Mouse (Mus musculus) adrenal gland, postnatal 14 days (tissue): ENCODE results near the gene Hist1h4a. TPM values are rescaled to one million over a fixed set of nuclear protein-coding genes. Genes with fewer than 3 reads are reported as not detected.

Experiments used
- DNase-seq: peaks from one replicate; pipeline ENCODE4 v3.0.0; 2021; ENCODE audit warnings: mixed read lengths
- total RNA-seq: library from RNA; stranded (reverse); gene quantifications from 2 replicates; pipeline ENCODE4 v1.2.3, GENCODE M21; 2021

Hist1h4a gene
- total RNA-seq, 1 experiment from 2014 or later, result 198 TPM

GRCm38 (mm10) chr13:23759251-23759771 lies 1.7 kb downstream of the Hist1h4a start:
- DNase-seq, result no peak

- no peak for DNase-seq
Measured at GRCm38 (mm10) chr13:23757921-23758320, 3.1 kb downstream of the Hist1h4a start.

GRCm38 (mm10) chr13:23757211-23757773 lies 3.7 kb downstream of the Hist1h4a start:
- DNase-seq, result no peak

GRCm38 (mm10) chr13:23756790-23757189 lies 4.2 kb downstream of the Hist1h4a start, which contains the start of gene Hist1h4b:
Gene Hist1h4b, plus strand, starts transcription at chr13:23757013.
- peak; percentile 91 for DNase-seq

- no peak for DNase-seq
Measured at GRCm38 (mm10) chr13:23755000-23755399, 6.0 kb downstream of the Hist1h4a start.

GRCm38 (mm10) chr13:23753314-23754078 lies 7.5 kb downstream of the Hist1h4a start:
- DNase-seq, result no peak

- DNase-seq, result no peak
Measured at GRCm38 (mm10) chr13:23752742-23753172, 8.3 kb downstream of the Hist1h4a start.

- DNase-seq, result peak; percentile 93
Measured at GRCm38 (mm10) chr13:23752067-23752741, 8.8 kb downstream of the Hist1h4a start, which contains the start of gene Hist1h3b. Gene Hist1h3b, plus strand, starts transcription at chr13:23752267.

GRCm38 (mm10) chr13:23751478-23751956 lies 9.5 kb downstream of the Hist1h4a start:
- DNase-seq, result no peak

- peak; percentile 49 for DNase-seq
Measured at GRCm38 (mm10) chr13:23750839-23751477, 10.1 kb downstream of the Hist1h4a start, which contains the start of gene Hist1h2ab. Gene Hist1h2ab, plus strand, starts transcription at chr13:23751126.

- DNase-seq, result no peak
Measured at GRCm38 (mm10) chr13:23749563-23750121, 11.4 kb downstream of the Hist1h4a start.

- DNase-seq, result no peak
Measured at GRCm38 (mm10) chr13:23747892-23748288, 13.1 kb downstream of the Hist1h4a start.

GRCm38 (mm10) chr13:23747081-23747891 lies 13.7 kb downstream of the Hist1h4a start:
- DNase-seq, result no peak

GRCm38 (mm10) chr13:23746201-23747080 lies 14.6 kb downstream of the Hist1h4a start, which contains the start of gene Hist1h2bb:
Gene Hist1h2bb, plus strand, starts transcription at chr13:23746734.
- peak; percentile 69 for DNase-seq

- peak; percentile 90 for DNase-seq
Measured at GRCm38 (mm10) chr13:23745381-23746161, 15.5 kb downstream of the Hist1h4a start, which contains the start of gene Hist1h3c. Gene Hist1h3c, minus strand, starts transcription at chr13:23745602.

GRCm38 (mm10) chr13:23744421-23745380 lies 16.3 kb downstream of the Hist1h4a start:
- DNase-seq, result no peak

- no peak for DNase-seq
Measured at GRCm38 (mm10) chr13:23743963-23744362, 17.1 kb downstream of the Hist1h4a start.
